Mouse (Mus musculus) fibroblast of lung, adult 2 months (primary cell): ENCODE data around the gene Mast3.

ENCODE experiments used
- DNase-seq: peaks from one replicate; pipeline ENCODE4 v3.0.0-alpha.2; 2011; ENCODE audit warnings: low read depth

Gene Mast3

DNA sequence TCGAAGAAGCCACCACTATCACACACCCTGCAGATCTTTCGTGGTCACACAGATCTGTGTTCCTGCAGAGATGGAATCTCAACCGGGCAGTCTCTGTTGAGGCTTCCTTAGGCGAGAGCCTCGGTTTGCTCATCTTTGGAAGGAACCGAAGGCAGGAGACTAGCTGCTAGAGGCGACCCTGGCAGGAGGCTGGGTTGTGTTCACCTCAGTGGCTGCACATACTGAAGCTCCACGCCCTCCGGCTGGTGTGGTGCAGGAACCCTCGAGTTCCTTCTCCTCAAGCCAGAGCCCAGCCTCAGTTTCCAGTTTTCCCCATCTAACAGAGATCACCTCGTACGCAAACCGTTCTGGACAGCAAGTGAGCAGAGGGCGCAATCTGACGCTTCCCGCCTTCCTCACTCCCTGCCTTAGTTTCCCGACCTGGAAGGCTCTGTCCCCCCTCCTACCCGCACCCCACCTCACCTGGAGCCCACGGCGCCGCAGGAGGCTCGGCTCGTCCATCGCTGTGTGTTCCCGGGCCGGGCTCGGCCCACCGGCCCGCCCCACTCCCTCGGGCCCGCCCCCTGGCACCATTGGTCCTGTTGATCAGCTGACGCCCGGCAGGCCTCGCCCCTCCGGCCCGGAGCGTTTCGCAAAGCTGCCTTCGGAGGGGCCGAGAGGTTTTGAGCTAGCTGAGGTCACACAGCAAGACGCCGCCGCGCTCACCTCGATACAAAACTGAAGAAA is at the start of gene Mast3:
Mast3 (minus strand) TSS at position 574 of the 726 bp plus-strand sequence.
- peak; percentile 49 for DNase-seq

DNA sequence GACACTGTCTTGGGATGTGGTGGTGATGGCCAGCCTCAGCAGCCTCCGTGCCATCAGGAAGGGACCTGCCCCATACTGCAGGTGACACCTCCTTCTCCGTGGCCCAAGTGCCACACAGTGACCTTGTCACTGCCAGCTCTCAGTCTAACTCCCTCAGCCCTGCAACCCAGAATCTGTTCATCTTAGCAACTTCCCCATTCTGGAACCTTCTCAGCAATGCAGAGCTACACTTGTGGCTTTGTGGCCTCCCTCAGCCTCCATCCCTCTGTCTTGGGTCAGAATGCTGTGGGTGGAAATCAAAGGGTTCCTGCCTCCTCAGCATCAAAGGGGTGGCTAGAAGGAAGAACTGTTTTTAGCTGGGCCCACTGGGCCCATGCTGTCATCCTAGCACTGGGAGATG is 49.0 kb upstream of the Mast3 start:
- no peak for DNase-seq

DNA sequence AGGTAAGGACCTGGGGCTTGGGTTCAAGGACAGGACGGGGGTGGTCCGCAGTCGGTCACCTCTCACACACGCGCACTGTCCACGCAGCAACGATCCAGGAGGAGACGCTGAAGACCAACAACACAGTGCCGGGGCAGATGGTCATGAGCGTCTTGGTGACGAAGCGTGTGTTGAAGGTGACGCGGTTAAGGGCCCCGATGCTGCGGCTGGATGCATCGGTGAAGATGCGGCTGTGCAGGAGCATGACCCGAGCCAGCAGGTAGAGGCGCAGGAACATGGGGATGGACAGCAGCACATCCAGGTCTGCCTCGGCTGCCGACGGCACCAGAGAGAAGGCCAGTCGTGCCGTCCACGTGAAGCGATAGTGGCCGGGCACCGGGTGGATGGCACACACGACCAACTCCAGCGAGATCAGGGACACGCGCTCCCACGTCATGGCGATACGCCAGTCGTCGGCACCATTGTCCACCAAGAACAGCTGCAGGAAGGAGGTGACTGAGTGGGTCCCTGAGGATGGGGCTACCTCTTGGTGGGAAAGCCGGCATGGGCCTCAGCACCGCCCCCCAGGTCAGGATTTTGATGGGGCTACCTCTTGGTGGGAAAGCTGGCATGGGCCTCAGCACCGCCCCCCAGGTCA is 47.9 kb upstream of the Mast3 start:
- DNase-seq = no peak

DNA sequence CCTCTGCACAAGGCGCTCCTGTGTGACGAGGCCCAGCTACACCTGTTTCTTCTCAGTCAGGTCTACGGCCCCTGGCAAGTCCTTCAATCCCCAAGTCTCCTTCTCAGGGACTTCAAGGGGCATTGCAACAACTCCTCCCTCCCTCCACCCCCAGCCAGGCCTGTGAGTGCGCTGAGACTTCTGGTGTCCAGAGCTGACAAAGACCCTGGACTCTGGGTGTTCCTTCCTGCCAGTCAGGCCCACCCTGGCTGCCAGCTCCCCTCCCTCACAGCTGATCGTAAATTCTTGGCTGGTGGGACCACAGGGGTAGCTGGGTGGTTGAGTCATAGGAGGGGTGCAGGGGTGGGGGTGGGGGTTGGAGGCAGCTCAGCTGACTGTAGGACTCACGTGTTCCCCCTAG is 47.0 kb upstream of the Mast3 start:
- DNase-seq = no peak

DNA sequence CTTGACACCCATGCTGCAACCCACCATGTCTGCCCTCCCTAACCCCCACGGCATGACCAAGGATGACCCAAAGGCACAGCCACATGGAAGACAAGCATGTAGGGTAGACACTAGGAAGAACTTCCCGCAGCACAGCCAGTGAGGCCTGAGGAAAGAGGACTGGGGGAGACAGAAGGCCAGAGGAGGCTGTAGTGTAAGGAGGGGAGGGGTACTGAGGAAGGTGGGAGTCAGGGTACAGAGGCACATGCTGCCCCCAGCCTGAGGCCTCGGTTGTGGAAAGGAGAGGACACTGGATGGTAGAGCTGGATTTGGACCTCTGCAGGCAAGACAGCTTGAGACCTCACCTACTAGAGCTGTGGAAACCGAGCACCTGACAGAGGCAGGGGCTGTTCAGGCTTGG is 46.1 kb upstream of the Mast3 start:
- no peak for DNase-seq

DNA sequence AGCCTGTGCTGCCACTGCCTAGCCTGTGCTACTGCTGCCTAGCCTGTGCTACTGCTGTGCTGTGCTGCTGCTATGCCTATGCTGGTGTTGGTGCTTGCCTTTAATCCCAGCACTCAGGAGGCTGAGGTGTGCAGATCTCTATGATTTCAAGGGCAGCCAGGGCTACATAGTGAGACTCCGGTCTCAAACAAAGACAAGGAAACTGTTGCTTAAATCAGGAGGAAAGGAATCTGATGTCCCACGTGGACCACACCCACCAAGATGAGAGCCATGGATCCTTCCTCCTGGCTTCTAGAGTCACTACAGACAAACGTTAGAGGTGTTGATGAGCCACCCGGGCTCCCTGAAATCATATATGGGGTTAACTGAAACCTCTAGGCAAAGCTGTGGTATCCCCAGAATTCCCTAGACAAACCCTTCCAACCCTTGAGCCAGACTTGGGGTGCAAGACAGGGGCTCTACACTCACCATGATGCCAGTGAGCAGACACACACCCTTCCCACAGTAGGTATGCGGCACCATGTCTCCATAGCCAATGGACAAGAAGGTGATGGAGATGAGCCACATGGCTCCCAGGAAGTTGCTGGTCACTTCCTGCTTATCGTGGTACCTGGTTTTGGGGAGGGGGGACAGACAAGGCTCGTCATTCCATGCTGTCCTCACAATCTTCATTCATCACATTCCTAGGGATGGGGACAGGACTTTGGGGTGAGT is 45.4 kb upstream of the Mast3 start:
- no peak for DNase-seq

DNA sequence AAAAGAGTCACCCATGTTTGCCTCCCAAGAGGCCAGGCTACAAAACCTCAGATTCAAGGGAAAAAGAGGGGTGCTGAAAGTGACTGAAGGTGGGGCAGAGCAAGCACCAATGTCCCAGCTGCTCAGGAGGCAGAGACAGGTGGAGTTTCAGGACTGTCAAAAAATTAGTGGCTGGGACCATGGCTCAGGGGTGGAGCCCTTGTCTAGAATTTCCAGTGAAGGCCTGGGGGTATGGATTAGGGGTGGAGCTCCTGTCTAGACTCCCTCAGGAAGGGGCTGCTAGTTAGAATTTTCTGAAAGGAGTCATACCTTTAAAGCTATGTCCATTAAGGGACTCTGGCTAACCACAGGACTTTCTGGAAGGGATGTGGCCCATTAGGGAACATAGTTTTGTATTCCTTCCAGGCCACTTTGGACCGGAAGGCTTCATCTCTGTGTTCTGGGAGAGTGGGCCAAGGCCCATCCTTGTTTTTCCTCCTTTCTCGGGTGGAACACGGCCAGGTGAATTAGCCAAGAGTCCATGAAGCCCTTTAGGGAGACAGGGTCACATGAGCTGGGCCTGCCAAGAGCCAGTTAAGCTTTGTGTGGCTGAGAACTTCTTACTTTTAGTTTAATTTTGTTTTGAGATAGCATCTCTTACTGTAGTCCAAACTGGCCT is 44.6 kb upstream of the Mast3 start:
- DNase-seq = no peak

DNA sequence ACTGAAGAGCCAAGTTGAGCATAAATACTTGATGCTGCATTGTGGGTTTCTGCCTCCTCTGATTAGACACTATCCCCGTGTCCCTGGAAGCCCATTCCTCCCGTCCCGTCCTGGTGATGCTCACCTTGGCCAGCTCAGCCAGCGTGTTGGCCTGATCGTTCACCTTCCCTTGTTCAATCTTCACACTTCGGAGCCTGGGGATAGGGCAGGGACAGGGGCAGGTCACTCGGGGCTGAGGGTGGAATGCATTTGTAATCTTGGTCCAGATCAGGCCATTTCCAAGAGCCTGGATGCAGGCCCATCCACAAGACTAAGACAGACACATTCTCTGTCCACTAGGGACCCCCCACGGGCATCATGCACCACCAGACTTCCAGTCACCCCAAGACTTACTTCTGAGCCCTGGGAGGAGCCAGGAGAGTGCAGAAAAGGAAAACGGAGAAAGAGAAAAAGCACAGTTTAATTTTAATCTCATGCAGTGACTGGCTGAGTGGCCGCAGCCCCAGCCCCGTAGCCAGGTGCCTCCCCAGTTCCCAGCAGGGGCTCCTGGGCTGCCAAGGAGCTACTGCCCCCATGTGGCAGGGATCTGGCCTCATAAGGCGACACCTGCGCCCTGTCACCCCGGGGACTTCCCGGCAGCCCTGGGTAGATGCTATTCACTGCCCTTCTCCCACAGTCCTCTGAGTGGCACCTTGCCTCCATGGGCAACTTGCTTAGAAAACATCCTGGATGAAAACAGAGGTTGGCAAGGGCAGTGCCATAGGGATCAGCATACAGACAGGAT is 41.7 kb upstream of the Mast3 start:
- no peak for DNase-seq

DNA sequence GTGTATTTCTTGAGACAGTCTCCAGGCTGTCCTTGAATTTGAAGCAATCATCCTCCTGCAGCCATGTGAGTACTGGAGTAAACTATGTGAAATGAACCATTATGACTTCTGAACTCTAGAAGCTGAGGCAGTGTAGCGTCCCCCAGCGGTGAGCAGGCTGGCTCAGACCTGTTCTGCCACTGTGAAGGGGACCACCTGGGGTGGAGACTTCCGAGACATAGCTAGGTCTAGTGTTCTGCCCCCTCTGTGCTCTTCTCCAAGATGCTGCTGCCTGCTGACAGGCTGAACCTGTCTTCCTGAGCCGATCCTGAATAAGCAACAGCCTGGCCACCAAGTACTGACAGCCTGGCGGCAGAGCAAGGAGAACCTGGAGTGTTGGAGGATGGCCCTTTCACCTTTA is 40.3 kb upstream of the Mast3 start:
- no peak for DNase-seq

DNA sequence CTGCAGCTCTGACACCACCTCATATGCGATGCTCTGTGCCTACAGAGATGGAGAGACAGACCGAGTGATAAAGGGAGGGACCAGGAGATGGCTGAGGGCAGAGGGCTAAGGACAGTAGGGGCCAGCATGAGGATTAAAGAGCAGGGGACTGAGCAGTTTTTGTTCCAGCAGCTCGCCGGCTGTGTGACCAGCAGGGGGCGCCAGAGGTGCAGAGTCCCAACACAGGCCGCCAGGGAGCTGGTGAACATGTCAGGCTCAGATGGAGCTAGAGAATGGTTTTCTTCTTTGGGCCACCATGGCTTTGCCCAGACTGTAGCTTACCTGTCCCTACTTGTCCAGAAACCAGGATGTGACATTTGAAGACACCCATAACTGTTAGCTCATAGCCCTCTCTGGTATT is 39.7 kb upstream of the Mast3 start:
- DNase-seq = no peak

DNA sequence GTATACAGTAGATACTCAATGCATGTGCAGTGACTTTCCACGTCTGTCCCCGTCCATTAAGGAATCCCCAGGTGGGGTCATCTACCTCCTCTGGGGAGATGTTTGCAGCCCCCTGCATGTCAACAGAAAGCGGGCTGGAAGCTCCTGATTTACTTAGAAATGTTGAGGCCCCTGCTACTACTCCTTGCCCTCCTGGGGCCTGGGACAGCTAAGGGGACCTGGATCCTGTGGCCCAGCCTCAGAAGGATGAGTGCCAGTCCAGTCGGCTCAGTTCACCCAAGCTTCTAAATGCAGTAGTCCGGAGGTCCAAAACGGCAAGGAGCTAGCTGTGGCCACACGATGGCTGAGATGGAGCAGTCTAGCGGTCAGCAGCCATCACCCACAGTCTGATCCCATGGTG is 39.1 kb upstream of the Mast3 start:
- no peak for DNase-seq

DNA sequence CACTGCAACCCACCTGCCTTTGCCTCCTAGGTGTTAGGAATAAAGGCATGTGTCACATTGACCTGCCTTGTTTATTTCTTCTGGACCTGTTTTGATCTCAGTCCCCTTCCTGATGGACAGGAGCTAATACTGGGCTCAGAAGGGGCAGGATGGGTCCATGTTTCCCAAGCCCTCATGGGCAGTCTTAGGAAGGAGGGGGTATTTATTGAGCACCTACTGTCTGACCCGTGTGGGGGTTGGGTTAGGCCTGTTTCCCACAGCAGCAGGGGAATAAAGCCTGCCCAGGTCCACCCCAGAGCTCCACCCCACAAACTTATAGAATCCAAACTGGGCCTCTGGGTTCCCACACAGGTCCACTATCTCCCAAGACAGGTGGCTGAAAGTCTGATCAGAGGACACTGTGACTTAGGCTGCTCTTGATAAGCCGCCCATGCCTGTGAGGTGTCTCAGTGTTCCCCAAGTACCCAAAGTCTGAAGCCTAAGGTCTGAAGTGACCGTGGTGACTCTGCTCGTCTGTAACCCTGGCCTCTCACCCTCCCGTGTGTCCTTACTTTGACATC is 38.4 kb upstream of the Mast3 start:
- DNase-seq = no peak

DNA sequence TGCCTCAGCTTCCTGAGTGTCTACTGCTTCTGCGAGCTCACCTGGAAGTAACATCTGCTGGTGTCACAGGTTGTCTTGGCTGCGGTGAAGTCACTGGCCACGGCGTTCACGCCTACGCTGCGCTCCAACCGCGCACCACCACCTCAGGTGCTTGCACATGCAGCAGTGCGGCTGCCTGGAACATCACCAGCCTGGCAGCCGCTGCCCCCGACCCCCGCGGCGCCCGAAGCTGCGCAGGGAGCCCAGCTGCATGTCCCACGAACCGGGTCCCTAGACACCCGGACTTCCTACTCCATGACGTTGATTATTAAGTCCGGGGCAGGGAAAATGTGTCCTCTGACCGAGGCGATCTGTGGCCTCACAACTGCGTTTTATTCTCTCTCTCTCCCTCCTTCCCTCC is 37.6 kb upstream of the Mast3 start:
- no peak for DNase-seq

DNA sequence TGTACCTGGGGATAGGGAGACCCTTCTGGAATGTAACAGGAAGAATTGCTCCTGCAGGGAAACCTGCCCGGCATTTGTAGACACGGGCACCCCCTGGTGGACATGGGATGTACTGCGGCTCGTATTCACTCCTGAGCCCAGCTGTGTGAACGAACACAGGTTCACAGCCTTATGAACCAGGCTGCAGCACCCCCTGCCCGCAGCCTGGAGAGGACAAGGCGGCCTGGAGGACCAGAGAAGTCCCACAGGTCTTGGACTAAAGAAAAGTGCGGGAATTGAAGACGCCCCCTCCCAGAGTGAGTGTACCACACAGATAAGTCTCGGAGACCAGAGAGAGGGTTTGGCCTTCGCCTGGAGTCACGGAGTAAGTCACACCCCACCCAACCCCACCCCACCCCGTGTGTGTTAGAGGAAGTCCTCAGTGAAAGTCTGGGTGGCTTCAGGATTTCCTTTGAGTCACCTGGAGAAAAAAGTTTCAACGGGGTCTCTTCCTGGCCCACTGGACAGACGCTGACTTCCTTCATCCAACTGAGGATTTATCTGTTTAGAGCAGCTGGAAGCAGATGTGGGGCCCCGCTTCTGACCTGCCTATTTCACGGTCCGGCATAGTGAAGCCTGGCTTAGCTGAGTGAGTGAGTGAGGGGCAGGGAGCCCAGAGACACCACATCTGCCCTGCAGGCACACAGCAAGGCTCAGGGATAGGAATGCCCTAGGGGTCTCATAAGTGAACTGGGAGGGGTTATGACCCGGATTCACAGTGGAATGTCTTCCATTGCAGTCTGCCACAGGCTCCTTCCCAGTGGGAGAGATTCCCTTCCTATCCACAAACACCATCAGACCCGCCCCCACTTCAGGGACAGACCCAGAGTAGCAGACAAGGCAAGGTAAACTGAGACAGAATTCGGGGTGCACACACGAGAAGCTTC is 36.6 kb upstream of the Mast3 start:
- DNase-seq = peak; percentile 50

DNA sequence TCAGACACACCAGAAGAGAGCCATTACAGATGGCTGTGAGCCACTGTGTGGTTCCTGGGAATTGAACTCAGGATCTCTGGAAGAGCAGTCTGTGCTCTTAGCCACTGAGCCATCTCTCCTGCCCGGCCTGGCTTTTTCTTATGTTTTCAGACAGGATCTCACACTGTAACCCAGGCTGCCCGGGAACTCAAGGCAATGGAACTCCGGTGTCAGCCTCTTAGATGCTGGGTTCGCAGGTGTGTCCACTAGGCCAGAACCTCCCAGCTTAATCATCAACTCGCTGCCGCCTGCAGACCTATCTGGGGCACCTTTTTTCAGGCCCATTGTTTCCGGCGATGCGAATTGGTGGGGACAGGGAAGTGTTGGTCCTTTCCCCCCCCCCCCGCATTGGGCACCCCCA is 35.7 kb upstream of the Mast3 start:
- no peak for DNase-seq

DNA sequence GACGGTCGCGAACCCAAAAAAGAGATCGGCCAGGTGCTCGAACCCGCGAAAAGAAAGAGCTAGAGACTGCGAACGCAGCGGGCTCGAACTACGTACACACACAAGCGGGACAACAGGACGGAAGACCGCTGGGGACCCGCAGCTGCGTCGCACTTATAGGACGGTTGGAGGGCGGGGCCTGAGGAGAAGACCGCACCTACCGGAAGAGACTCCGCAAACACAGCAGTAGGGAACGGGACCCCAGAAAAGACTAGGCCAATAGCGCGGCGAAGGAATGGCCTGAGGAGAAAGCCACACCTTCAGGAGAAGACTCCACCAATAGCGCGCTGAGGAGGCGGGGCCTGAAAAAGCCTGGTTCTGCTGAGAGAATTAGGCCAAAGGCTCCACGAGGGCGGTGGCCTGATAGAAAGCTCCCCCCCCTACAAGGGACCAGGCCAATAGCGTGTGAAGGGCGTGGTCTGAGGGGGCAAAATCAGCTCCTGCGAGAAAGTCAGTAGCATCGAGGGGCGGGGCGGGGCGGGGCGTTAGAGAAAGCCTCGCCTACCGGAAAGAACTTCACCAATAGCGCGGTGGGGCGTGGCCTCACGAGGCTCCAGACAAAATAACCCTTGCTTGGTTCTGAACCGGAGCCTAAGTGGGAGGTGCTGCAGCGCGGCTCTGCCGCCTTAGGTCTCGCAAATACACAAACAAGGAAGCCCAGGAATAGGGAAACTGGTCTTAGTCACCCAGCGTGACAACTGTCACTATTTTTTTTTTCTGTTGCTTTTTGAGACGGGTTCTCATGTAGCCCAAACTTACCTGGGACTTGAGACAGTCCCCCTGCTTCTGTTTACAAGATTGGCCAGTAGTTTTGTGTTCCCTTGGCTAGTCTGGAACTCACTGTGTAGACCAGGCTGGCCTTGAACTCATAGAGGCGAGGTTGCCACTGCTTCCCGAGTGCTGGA is 34.8 kb upstream of the Mast3 start, which contains the start of gene Arrdc2:
Arrdc2 (minus strand) TSS at position 313 of the 944 bp plus-strand sequence.
- DNase-seq = peak; percentile 100

DNA sequence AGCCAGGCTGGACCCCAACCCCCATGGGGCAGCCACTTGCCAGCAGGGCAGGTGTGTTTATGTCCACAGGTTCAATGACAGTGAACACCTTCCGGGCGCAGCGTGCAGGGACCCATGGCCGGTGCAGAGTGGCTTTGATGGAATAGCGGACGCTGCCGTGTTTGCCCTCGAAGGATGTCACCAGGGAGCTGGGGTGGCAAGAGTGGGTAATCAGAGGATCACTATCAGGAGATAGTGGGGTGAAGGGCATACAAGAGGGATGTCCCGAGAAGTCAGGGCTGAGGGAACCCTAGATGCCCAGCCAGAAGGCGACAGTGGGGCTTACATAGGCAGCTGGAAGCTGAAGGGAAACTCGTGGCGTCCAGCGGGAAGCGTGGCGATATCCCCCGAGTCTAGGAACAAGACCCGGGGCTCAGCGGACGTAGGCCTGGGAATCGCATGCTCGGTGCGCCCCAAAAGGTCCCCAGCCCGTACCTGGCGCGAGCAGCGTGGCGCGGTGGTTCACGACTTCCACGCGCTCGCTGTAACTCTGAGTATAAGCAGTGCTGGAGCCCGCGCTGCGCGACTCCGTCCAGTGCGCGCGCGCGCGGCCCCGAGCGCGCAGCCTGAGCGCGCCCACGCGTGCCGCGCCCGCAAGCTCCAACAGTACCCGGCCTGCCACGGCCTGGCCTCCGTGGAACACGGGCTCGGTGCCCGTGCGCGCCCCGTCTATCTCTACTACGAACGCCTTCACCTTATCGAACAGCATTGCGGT is 34.0 kb upstream of the Mast3 start:
- DNase-seq = no peak

DNA sequence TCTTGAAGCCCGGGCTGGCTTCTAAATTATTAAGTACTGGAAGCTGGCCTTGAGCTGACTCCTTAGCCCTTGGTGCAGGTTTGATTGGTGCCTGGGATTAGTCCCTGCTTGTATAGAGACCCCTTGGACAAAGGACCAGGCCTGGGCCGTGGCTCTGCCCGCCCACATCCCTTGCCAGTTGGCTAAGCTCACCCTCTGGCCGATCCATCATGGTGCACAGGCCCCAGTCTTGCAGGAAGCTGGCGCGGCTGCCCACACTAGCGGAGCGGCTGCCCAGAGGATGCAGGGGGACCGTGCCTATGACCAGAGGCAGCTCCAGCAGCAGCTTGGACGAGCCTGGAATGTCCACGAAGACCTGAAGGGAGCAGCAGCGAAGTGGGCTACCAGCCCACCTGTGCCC is 31.8 kb upstream of the Mast3 start:
- DNase-seq = no peak

DNA sequence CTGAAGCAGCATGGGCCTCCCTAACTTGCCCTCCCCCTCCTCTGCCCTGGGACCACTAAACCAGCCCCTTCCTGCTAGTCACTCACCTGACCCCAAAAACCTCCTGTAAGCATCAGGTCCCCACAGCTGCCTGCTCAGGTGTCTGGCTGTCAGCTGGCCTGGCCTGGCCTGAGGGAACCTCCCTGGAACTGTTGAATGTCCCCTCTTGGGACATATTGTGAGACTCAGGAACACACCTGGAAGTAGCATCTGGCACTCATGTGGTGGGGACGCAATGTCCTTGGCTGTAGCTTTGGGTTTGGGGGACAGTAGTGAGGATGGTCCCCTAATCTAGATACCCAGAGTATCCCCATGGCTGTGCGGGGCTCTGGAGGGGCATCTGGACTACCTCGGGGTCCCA is 29.2 kb upstream of the Mast3 start:
- DNase-seq = no peak
